Mouse (Mus musculus) embryonic facial prominence, embryonic 14.5 days (tissue): ENCODE measurements at regions not wholly inside any gene's neighbourhood (a gene's known extent, or its start where the extent isn't known, plus 50 kb on each side); places are given as distances from the start of the nearest gene placed in this dataset.

Experiments used
- ATAC-seq: fragments of 200-750 bp; cut with Nextera tagmentation; 2 replicates; pipeline ENCODE4 v1.8.0; 2017; ENCODE audit warnings: low read depth, moderate number of reproducible peaks, moderate TSS enrichment
- DNase-seq: peaks from one replicate; pipeline ENCODE4 v3.0.0-alpha.2; 2015; ENCODE audit warnings: low spot score
- H3K27ac ChIP-seq: fragments of 300-500 bp; sonication (generic); replicated peaks from 2 replicates; pipeline ENCODE4 v1.5.1; 2014; ENCODE audit warnings: low read depth, mild to moderate bottlenecking, low read length, moderate library complexity
- H3K27me3 ChIP-seq: fragments of 300-500 bp; sonication (generic); replicated peaks from 2 replicates; pipeline ENCODE4 v1.6.1; 2014; ENCODE audit warnings: low read length; ENCODE audit not compliant: control insufficient read depth, insufficient read depth
- H3K36me3 ChIP-seq: fragments of 300-500 bp; sonication (generic); 2 replicates; pipeline ENCODE4 v1.6.1; 2014; ENCODE audit warnings: low read length, mixed read lengths; ENCODE audit not compliant: control insufficient read depth, insufficient read depth
- H3K4me1 ChIP-seq: fragments of 300-500 bp; sonication (generic); 2 replicates; pipeline ENCODE4 v1.6.1; 2014; ENCODE audit warnings: antibody characterized with exemption, low read length; ENCODE audit not compliant: control insufficient read depth, insufficient read depth
- H3K4me2 ChIP-seq: fragments of 300-500 bp; sonication (generic); 2 replicates; pipeline ENCODE4 v1.6.1; 2014; ENCODE audit warnings: low read depth, mild to moderate bottlenecking, low read length, moderate library complexity, mixed read lengths
- H3K4me3 ChIP-seq: fragments of 300-500 bp; sonication (generic); 2 replicates; pipeline ENCODE4 v1.5.1; 2014; ENCODE audit warnings: low read depth, mild to moderate bottlenecking, low read length
- H3K9ac ChIP-seq: fragments of 300-500 bp; sonication (generic); 2 replicates; pipeline ENCODE4 v1.6.1; 2014; ENCODE audit warnings: low read depth, mild to moderate bottlenecking, low read length, moderate library complexity, mixed read lengths
- H3K9me3 ChIP-seq: fragments of 300-500 bp; sonication (generic); 2 replicates; pipeline ENCODE4 v1.6.1; 2016; ENCODE audit warnings: low read length; ENCODE audit not compliant: control insufficient read depth
- WGBS: fragments of 180-500 bp; shearing (Covaris S2); extraction: QIAGEN DNeasy Blood & Tissue Kit; methylation state at CpG from one replicate; pipeline ENCODE4 v1.1.7; 2014; 5-methylcytosine and 5-hydroxymethylcytosine counted together

GRCm38 (mm10) chr19:14681306-14681705 is 83.5 kb upstream of the Tle4 start:
- Histone ChIP-seq H3K4me1 (no peaks in the 10 kb centered on the region), H3K4me3 (no peak overlapping the region), H3K36me3 (no peaks in the 10 kb centered on the region), H3K9ac (no peak overlapping the region), H3K27ac (no peak overlapping the region), H3K9me3 (no peaks in the 10 kb centered on the region), H3K4me2 (no peak overlapping the region), H3K27me3 (no peaks in the 10 kb centered on the region)
- WGBS: 70% methylated on average over 11 of the region's 11 CpGs
- no peak for ATAC-seq
- no peak for DNase-seq

GRCm38 (mm10) chr19:14679776-14680175 is 81.9 kb upstream of the Tle4 start:
- no peaks in the 10 kb centered on the region for H3K9me3 ChIP-seq
- DNase-seq: no peak
- H3K4me3 ChIP-seq: no peak overlapping the region
- no peaks in the 10 kb centered on the region for H3K27me3 ChIP-seq
- no peak overlapping the region for H3K4me2 ChIP-seq
- ATAC-seq: no peak
- no peaks in the 10 kb centered on the region for H3K36me3 ChIP-seq
- no peaks in the 10 kb centered on the region for H3K4me1 ChIP-seq
- WGBS: 96% methylated on average over 2 of the region's 2 CpGs
- no peak overlapping the region for H3K27ac ChIP-seq
- no peak overlapping the region for H3K9ac ChIP-seq

DNA sequence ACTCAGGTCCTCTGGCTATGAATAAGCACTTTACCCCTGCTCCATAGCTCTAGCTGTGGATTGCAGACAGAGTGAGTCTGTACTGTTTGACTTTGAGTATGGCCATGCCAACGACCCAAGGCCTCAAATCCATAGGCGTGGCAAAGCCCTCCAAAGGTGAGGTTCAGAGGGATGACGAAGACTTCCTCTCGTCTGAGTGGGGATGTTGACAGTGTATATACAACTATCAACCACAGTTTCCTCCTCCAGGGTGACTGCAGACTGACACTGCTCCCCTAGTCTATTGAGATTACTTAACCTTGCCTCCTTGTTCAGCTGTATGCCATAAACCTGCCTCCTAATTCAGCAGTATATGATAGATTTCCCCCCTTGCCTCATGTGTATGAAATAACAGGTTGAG is 80.7 kb upstream of the Tle4 start:
- ATAC-seq (no peak), DNase-seq (no peak)
- H3K4me2 ChIP-seq: no peak overlapping the region
- H3K27me3 ChIP-seq: no peaks in the 10 kb centered on the region
- no peak overlapping the region for H3K27ac ChIP-seq
- no peaks in the 10 kb centered on the region for H3K36me3 ChIP-seq
- H3K9ac ChIP-seq: no peak overlapping the region
- no peaks in the 10 kb centered on the region for H3K9me3 ChIP-seq
- 86% methylated on average over 4 of the region's 4 CpGs for WGBS
- no peak overlapping the region for H3K4me3 ChIP-seq
- no peaks in the 10 kb centered on the region for H3K4me1 ChIP-seq

- WGBS: 57% methylated on average over 2 of the region's 2 CpGs
- Histone ChIP-seq H3K4me2 (no peak overlapping the region), H3K27ac (no peak overlapping the region), H3K4me1 (no peaks in the 10 kb centered on the region), H3K9me3 (no peaks in the 10 kb centered on the region), H3K36me3 (no peaks in the 10 kb centered on the region), H3K4me3 (no peak overlapping the region), H3K9ac (no peak overlapping the region), H3K27me3 (no peaks in the 10 kb centered on the region)
- ATAC-seq: no peak
- no peak for DNase-seq
Measured at GRCm38 (mm10) chr19:14676929-14677328, 79.1 kb upstream of the Tle4 start.

DNA sequence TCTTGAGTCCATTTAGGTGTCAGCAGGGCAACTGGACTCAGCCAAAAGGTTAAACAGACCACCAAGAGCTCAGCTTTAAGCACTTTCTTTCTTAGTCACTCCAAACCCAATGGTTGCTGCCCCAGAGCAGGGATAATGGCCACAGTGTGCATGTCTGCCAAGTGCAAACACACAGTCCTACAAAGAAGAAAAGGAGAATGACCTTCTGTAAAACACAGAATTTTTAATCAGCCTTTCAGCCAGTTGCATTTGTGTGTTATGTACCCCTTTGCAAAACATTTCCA is 72.9 kb upstream of the Tle4 start:
- Histone ChIP-seq H3K4me3 (no peak overlapping the region), H3K27me3 (no peaks in the 10 kb centered on the region), H3K4me2 (peak overlapping the region; percentile 37; the same call in 1 of the 2 replicates), H3K9me3 (no peaks in the 10 kb centered on the region), H3K4me1 (peaks cover 7% of the 10 kb centered on the region; the same call in 1 of the 2 replicates), H3K36me3 (no peaks in the 10 kb centered on the region), H3K27ac (no peak overlapping the region), H3K9ac (no peak overlapping the region)
- DNase-seq (no peak), ATAC-seq (no peak)

- 13% methylated on average over 11 of the region's 13 CpGs for WGBS
- peaks cover 7% of the 10 kb centered on the region; the same call in 1 of the 2 replicates for H3K4me1 ChIP-seq
- H3K36me3 ChIP-seq: no peaks in the 10 kb centered on the region
- H3K9ac ChIP-seq: no peak overlapping the region
- peak overlapping the region; percentile 13; the same call in 1 of the 2 replicates for H3K4me3 ChIP-seq
- peak; percentile 48 for DNase-seq
- ATAC-seq: no peak
- H3K27me3 ChIP-seq: no peaks in the 10 kb centered on the region
- no peaks in the 10 kb centered on the region for H3K9me3 ChIP-seq
- H3K27ac ChIP-seq: no peak overlapping the region
- peak overlapping the region; percentile 37 for H3K4me2 ChIP-seq
Measured at GRCm38 (mm10) chr19:14670078-14670820, 72.4 kb upstream of the Tle4 start.

DNA sequence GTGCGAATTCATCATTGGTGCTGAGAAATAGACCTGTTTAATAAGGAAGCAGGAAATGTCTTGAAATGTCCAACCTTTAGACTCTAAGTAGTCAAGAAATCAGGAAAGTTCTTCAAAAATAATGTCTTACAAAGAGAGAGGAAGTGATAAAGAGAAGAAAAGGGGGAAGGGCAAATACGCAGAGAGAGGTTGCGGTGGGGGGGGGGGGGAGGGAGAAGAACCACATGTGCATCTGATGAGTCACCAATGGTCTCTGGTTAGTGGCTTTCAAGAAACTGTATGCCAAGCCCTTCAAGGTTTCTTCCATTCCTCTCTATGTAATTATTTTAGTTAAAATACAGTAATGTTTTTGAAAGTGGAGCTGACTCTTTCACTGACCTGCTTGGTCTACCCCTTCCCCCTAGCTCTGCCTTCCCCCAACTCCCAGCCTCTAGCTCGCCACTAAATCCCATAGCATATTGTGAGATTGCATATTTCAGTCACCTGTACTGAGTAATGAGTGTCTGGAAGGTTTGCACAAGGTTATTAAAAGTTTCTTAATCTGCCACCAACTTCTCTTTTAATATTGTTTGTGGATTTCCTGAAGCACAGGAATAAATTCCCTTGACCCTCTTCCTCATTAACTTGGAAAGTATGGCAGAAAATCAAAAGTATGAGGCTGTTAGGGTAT is 70.8 kb upstream of the Tle4 start:
- Histone ChIP-seq H3K27ac (no peak overlapping the region), H3K9me3 (no peaks in the 10 kb centered on the region), H3K4me3 (no peak overlapping the region), H3K9ac (no peak overlapping the region), H3K36me3 (no peaks in the 10 kb centered on the region), H3K4me2 (no peak overlapping the region), H3K4me1 (peaks cover 7% of the 10 kb centered on the region; the same call in 1 of the 2 replicates), H3K27me3 (no peaks in the 10 kb centered on the region)
- ATAC-seq (no peak), DNase-seq (no peak)
- WGBS: 85% methylated on average over 4 of the region's 4 CpGs

- Histone ChIP-seq H3K4me2 (no peak overlapping the region), H3K9me3 (no peaks in the 10 kb centered on the region), H3K36me3 (no peaks in the 10 kb centered on the region), H3K9ac (no peak overlapping the region), H3K4me3 (no peak overlapping the region), H3K27me3 (no peaks in the 10 kb centered on the region), H3K27ac (no peak overlapping the region), H3K4me1 (no peaks in the 10 kb centered on the region)
- ATAC-seq: no peak
- WGBS: 87% methylated on average over 3 of the region's 3 CpGs
- DNase-seq: no peak
Measured at GRCm38 (mm10) chr19:14664682-14665417, 67.0 kb upstream of the Tle4 start.
